Mouse (Mus musculus) brown adipose tissue, adult 24 weeks (tissue): ENCODE measurements around the gene 4930404N11Rik. TPM values are rescaled to one million over a fixed set of nuclear protein-coding genes. Genes with fewer than 3 reads are reported as not detected.

Experiments
- H3K27ac ChIP-seq: fragments of 200-500 bp; replicated peaks from 2 replicates; pipeline ENCODE4 v1.5.1; 2012; ENCODE audit warnings: low read depth, mild to moderate bottlenecking, low read length
- H3K4me1 ChIP-seq: fragments of 200-500 bp; 2 replicates; pipeline ENCODE4 v1.6.1; 2012; ENCODE audit warnings: low read length, mixed read lengths; ENCODE audit not compliant: control insufficient read depth, insufficient read depth, insufficient read length
- H3K4me3 ChIP-seq: fragments of 200-500 bp; 2 replicates; pipeline ENCODE4 v1.5.1; 2012; ENCODE audit warnings: low read depth, mild to moderate bottlenecking, low read length, moderate library complexity; ENCODE audit not compliant: insufficient read depth
- polyA plus RNA-seq: library from polyadenylated mRNA; stranded (reverse); fragments of >200 nt; gene quantifications from 2 replicates; pipeline ENCODE4 v1.2.4, GENCODE M21; 2012; ENCODE audit not compliant: missing spikeins, insufficient read depth, insufficient read length

The 4930404N11Rik gene
- polyA plus RNA-seq, 1 experiment, result not detected

GRCm38 (mm10) chr10:81393456-81394063, 27.9 kb upstream of the 4930404N11Rik start:
- H3K4me3 ChIP-seq, result peak overlapping the region; percentile 49
- no peak overlapping the region for H3K27ac ChIP-seq
- peaks cover 12% of the 10 kb centered on the region for H3K4me1 ChIP-seq

GRCm38 (mm10) chr10:81392781-81393185, 27.2 kb upstream of the 4930404N11Rik start, which contains the start of gene Smim24:
Gene Smim24 (plus strand): TSS chr10:81393051.
- peaks cover 12% of the 10 kb centered on the region for H3K4me1 ChIP-seq
- peak within 1 kb of the TSS; percentile 49 for H3K4me3 ChIP-seq
- no peak within 1 kb of the TSS for H3K27ac ChIP-seq

- H3K27ac ChIP-seq, result no peak overlapping the region
- H3K4me3 ChIP-seq, result no peak overlapping the region
- H3K4me1 ChIP-seq, result peaks cover 12% of the 10 kb centered on the region
Measured at GRCm38 (mm10) chr10:81392270-81392669, 26.7 kb upstream of the 4930404N11Rik start.

GRCm38 (mm10) chr10:81390678-81390965, 25.0 kb upstream of the 4930404N11Rik start:
- Histone ChIP-seq H3K4me1 (peaks cover 12% of the 10 kb centered on the region), H3K27ac (no peak overlapping the region), H3K4me3 (no peak overlapping the region)

GRCm38 (mm10) chr10:81389801-81390677, 24.4 kb upstream of the 4930404N11Rik start:
- Histone ChIP-seq H3K27ac (no peak overlapping the region), H3K4me3 (no peak overlapping the region), H3K4me1 (peaks cover 18% of the 10 kb centered on the region)

GRCm38 (mm10) chr10:81389373-81389772, 23.8 kb upstream of the 4930404N11Rik start:
- Histone ChIP-seq H3K4me1 (peaks cover 21% of the 10 kb centered on the region), H3K4me3 (no peak overlapping the region), H3K27ac (no peak overlapping the region)

- H3K4me3 ChIP-seq, result no peak within 1 kb of the TSS
- peaks cover 19% of the 10 kb centered on the region for H3K4me1 ChIP-seq
- H3K27ac ChIP-seq, result no peak within 1 kb of the TSS
Measured at GRCm38 (mm10) chr10:81388505-81389055, 23.0 kb upstream of the 4930404N11Rik start, which contains the start of gene Gm48552. Gene Gm48552 (plus strand): TSS chr10:81389005.

- Histone ChIP-seq H3K27ac (no peak overlapping the region), H3K4me1 (peaks cover 19% of the 10 kb centered on the region), H3K4me3 (no peak overlapping the region)
Measured at GRCm38 (mm10) chr10:81387716-81388115, 22.1 kb upstream of the 4930404N11Rik start.

- Histone ChIP-seq H3K27ac (no peak overlapping the region), H3K4me1 (peaks cover 19% of the 10 kb centered on the region), H3K4me3 (peak overlapping the region; percentile 73; the same call in 1 of the 2 replicates)
Measured at GRCm38 (mm10) chr10:81385603-81386306, 20.1 kb upstream of the 4930404N11Rik start.

GRCm38 (mm10) chr10:81384605-81384982, 19.0 kb upstream of the 4930404N11Rik start:
- Histone ChIP-seq H3K4me1 (peaks cover 12% of the 10 kb centered on the region), H3K27ac (peak overlapping the region; percentile 58), H3K4me3 (peak overlapping the region; percentile 73)

GRCm38 (mm10) chr10:81383802-81384604, 18.4 kb upstream of the 4930404N11Rik start, which contains the start of the genes Dohh and Gm48551:
Gene Dohh (plus strand): TSS chr10:81384428.
Gene Gm48551 (plus strand): TSS chr10:81384466.
- peaks cover 10% of the 10 kb centered on the region for H3K4me1 ChIP-seq
- H3K4me3 ChIP-seq, result peak within 1 kb of the TSS; percentile 73
- peak within 1 kb of the TSS; percentile 58 for H3K27ac ChIP-seq

GRCm38 (mm10) chr10:81382039-81382438, 16.4 kb upstream of the 4930404N11Rik start:
- no peak overlapping the region for H3K4me3 ChIP-seq
- H3K27ac ChIP-seq, result no peak overlapping the region
- peaks cover 16% of the 10 kb centered on the region for H3K4me1 ChIP-seq

- Histone ChIP-seq H3K4me3 (no peak overlapping the region), H3K4me1 (peaks cover 16% of the 10 kb centered on the region), H3K27ac (no peak overlapping the region)
Measured at GRCm38 (mm10) chr10:81379809-81380378, 14.3 kb upstream of the 4930404N11Rik start.

GRCm38 (mm10) chr10:81379183-81379553, 13.6 kb upstream of the 4930404N11Rik start:
- peak overlapping the region; percentile 56 for H3K4me3 ChIP-seq
- H3K27ac ChIP-seq, result no peak overlapping the region
- H3K4me1 ChIP-seq, result peaks cover 15% of the 10 kb centered on the region
